Mouse (Mus musculus) hindbrain, embryonic 14.5 days (tissue): ENCODE data around the gene Gm29776. TPM values are rescaled to one million over a fixed set of nuclear protein-coding genes. Genes with fewer than 3 reads are reported as not detected.

Experiments used
- ATAC-seq: fragments of 200-750 bp; cut with Nextera tagmentation; 2 replicates; pipeline ENCODE4 v1.8.0; 2017; ENCODE audit warnings: moderate number of reproducible peaks, mild to moderate bottlenecking, moderate TSS enrichment, moderate library complexity; ENCODE audit not compliant: low FRiP score
- DNase-seq: peaks from one replicate; pipeline ENCODE4 v3.0.0-alpha.2; 2015; ENCODE audit warnings: low spot score
- H3K27ac ChIP-seq: fragments of 300-500 bp; sonication (generic); 2 replicates; pipeline ENCODE4 v1.5.1; 2014; ENCODE audit warnings: mild to moderate bottlenecking, moderate library complexity
- H3K27me3 ChIP-seq: fragments of 300-500 bp; sonication (generic); 2 replicates; pipeline ENCODE4 v1.6.1; 2014; ENCODE audit warnings: mild to moderate bottlenecking, low read length, mixed read lengths; ENCODE audit not compliant: control insufficient read depth, insufficient read depth
- H3K36me3 ChIP-seq: fragments of 300-500 bp; sonication (generic); replicated peaks from 2 replicates; pipeline ENCODE4 v1.6.1; 2014; ENCODE audit not compliant: control insufficient read depth, insufficient read depth
- H3K4me1 ChIP-seq: fragments of 300-500 bp; sonication (generic); replicated peaks from 2 replicates; pipeline ENCODE4 v1.6.1; 2014; ENCODE audit warnings: antibody characterized with exemption, low read length, mixed read lengths; ENCODE audit not compliant: control insufficient read depth, insufficient read depth
- H3K4me2 ChIP-seq: fragments of 300-500 bp; sonication (generic); replicated peaks from 2 replicates; pipeline ENCODE4 v1.6.1; 2014; ENCODE audit warnings: mild to moderate bottlenecking, moderate library complexity
- H3K4me3 ChIP-seq: fragments of 300-500 bp; sonication (generic); replicated peaks from 2 replicates; pipeline ENCODE4 v1.5.1; 2014; ENCODE audit warnings: mild to moderate bottlenecking, low read length
- H3K9ac ChIP-seq: fragments of 300-500 bp; sonication (generic); 2 replicates; pipeline ENCODE4 v1.6.1; 2014
- H3K9me3 ChIP-seq: fragments of 300-500 bp; sonication (generic); 2 replicates; pipeline ENCODE4 v1.6.1; 2016; ENCODE audit warnings: low read length; ENCODE audit not compliant: control insufficient read depth
- WGBS: fragments of 180-500 bp; shearing (Covaris S2); extraction: QIAGEN DNeasy Blood & Tissue Kit; methylation state at CpG from one replicate; pipeline ENCODE4 v1.1.7; 2014; 5-methylcytosine and 5-hydroxymethylcytosine counted together
- microRNA-seq: library from miRNA; unstranded; fragments of <30 nt; microRNA quantifications from one replicate; pipeline ENCODE4, GENCODE M21; 2016
- polyA plus RNA-seq: library from polyadenylated mRNA; unstranded; fragments of >200 nt; fragmentation: Nextera tagmentation; extraction: Ambion mirVana; gene quantifications from 2 replicates; pipeline ENCODE4 v1.2.1, GENCODE M21; 2014

The Gm29776 gene
- polyA plus RNA-seq, 1 experiment from 2014 or later: 0.21 TPM

GRCm38 (mm10) chr14:54647900-54648299, 50.7 kb downstream of the Gm29776 start:
- 82% methylated on average over 4 of the region's 4 CpGs for WGBS
- Histone ChIP-seq H3K9ac (no peak overlapping the region), H3K4me1 (peaks cover 19% of the 10 kb centered on the region), H3K4me2 (no peak overlapping the region), H3K27me3 (no peaks in the 10 kb centered on the region), H3K4me3 (no peak overlapping the region), H3K27ac (no peak overlapping the region), H3K9me3 (no peaks in the 10 kb centered on the region), H3K36me3 (peaks cover 84% of the 10 kb centered on the region)
- no peak for DNase-seq
- ATAC-seq: no peak

GRCm38 (mm10) chr14:54646898-54647636, 51.6 kb downstream of the Gm29776 start:
- DNase-seq (no peak), ATAC-seq (no peak)
- Histone ChIP-seq H3K4me1 (peaks cover 15% of the 10 kb centered on the region), H3K4me2 (no peak overlapping the region), H3K9ac (no peak overlapping the region), H3K9me3 (no peaks in the 10 kb centered on the region), H3K4me3 (no peak overlapping the region), H3K36me3 (peaks cover 92% of the 10 kb centered on the region), H3K27ac (no peak overlapping the region), H3K27me3 (no peaks in the 10 kb centered on the region)
- WGBS: 93% methylated on average over 8 of the region's 8 CpGs

GRCm38 (mm10) chr14:54646455-54646854, 52.2 kb downstream of the Gm29776 start:
- Histone ChIP-seq H3K4me2 (no peak overlapping the region), H3K4me3 (no peak overlapping the region), H3K4me1 (peaks cover 12% of the 10 kb centered on the region; the same call in 1 of the 2 replicates), H3K9me3 (no peaks in the 10 kb centered on the region), H3K9ac (no peak overlapping the region), H3K27me3 (no peaks in the 10 kb centered on the region), H3K27ac (no peak overlapping the region), H3K36me3 (peaks cover 90% of the 10 kb centered on the region)
- ATAC-seq (no peak), DNase-seq (no peak)
- WGBS: 94% methylated on average over 17 of the region's 17 CpGs

- no peaks in the 10 kb centered on the region for H3K9me3 ChIP-seq
- no peak for ATAC-seq
- H3K4me3 ChIP-seq: no peak overlapping the region
- H3K4me2 ChIP-seq: no peak overlapping the region
- H3K36me3 ChIP-seq: peaks cover 72% of the 10 kb centered on the region
- peaks cover 9% of the 10 kb centered on the region for H3K4me1 ChIP-seq
- H3K27ac ChIP-seq: no peak overlapping the region
- DNase-seq: no peak
- WGBS: 93% methylated on average over 9 of the region's 9 CpGs
- H3K27me3 ChIP-seq: no peaks in the 10 kb centered on the region
- H3K9ac ChIP-seq: no peak overlapping the region
Observed at GRCm38 (mm10) chr14:54644294-54644693, 54.3 kb downstream of the Gm29776 start.

GRCm38 (mm10) chr14:54643011-54643410, 55.6 kb downstream of the Gm29776 start:
- no peaks in the 10 kb centered on the region for H3K9me3 ChIP-seq
- no peak overlapping the region for H3K9ac ChIP-seq
- peaks cover 72% of the 10 kb centered on the region for H3K36me3 ChIP-seq
- H3K4me1 ChIP-seq: peaks cover 12% of the 10 kb centered on the region
- H3K27ac ChIP-seq: no peak overlapping the region
- no peak for DNase-seq
- no peak for ATAC-seq
- no peak overlapping the region for H3K4me3 ChIP-seq
- WGBS: 85% methylated on average over 2 of the region's 2 CpGs
- H3K4me2 ChIP-seq: no peak overlapping the region
- no peaks in the 10 kb centered on the region for H3K27me3 ChIP-seq

Small RNA genes lying within 50 kb of the gene (microRNA-seq; reads per million reads assigned to microRNA genes)
- gene Mir6948: 0.81 reads per million

Other genes starting within 250 kb of the Gm29776 start
- gene Lrp10, start 234.7 kb downstream of the Gm29776 start, polyA plus RNA-seq: 29.2 and 30.8 TPM in 2 replicates
- 32.5 and 41.1 TPM in 2 replicates for gene Rem2, start 222.7 kb downstream of the Gm29776 start, polyA plus RNA-seq
- gene Prmt5, start 181.3 kb downstream of the Gm29776 start, polyA plus RNA-seq: 90.0 and 99.7 TPM in 2 replicates
- 15.3 and 15.7 TPM in 2 replicates for gene Haus4, start 144.2 kb downstream of the Gm29776 start, polyA plus RNA-seq
- 3.2 and 5.0 TPM in 2 replicates for gene Ajuba, start 121.3 kb downstream of the Gm29776 start, polyA plus RNA-seq
- gene 4931414P19Rik, start 92.8 kb downstream of the Gm29776 start, polyA plus RNA-seq: 3.1 and 3.7 TPM in 2 replicates
- 422 and 425 TPM in 2 replicates for gene Psmb5, start 80.8 kb downstream of the Gm29776 start, polyA plus RNA-seq
- gene Psmb11, start 77.4 kb downstream of the Gm29776 start, polyA plus RNA-seq: 0.16 TPM in 1 of 2 replicates, not detected in the other
- gene Gm17606, start 57.9 kb downstream of the Gm29776 start, polyA plus RNA-seq: not detected in 2 replicates
- gene Cdh24, start 57.5 kb downstream of the Gm29776 start, polyA plus RNA-seq: 10.5 and 12.2 TPM in 2 replicates
- gene 1700123O20Rik, start 12.6 kb downstream of the Gm29776 start, polyA plus RNA-seq: 67.1 and 71.2 TPM in 2 replicates
- 98.2 and 99.1 TPM in 2 replicates for gene Acin1, start 11.9 kb downstream of the Gm29776 start, polyA plus RNA-seq
- not detected in 2 replicates for gene Cebpe, start 13.3 kb upstream of the Gm29776 start, polyA plus RNA-seq
- 9.8 and 10.7 TPM in 2 replicates for gene Slc7a8, start 83.1 kb upstream of the Gm29776 start, polyA plus RNA-seq
- gene Rnf212b, start 115.3 kb upstream of the Gm29776 start, polyA plus RNA-seq: not detected in 2 replicates
- gene Homez, start 172.1 kb upstream of the Gm29776 start, polyA plus RNA-seq: 10.7 and 10.8 TPM in 2 replicates
- gene Ppp1r3e, start 178.7 kb upstream of the Gm29776 start, polyA plus RNA-seq: 5.0 and 5.7 TPM in 2 replicates
- gene Bcl2l2, start 184.5 kb upstream of the Gm29776 start, polyA plus RNA-seq: 5.2 and 5.3 TPM in 2 replicates
- not detected in 2 replicates for gene Gm20521, start 184.6 kb upstream of the Gm29776 start, polyA plus RNA-seq
- gene Pabpn1, start 193.7 kb upstream of the Gm29776 start, polyA plus RNA-seq: 141 and 159 TPM in 2 replicates
- 136 and 142 TPM in 2 replicates for gene Slc22a17, start 214.3 kb upstream of the Gm29776 start, polyA plus RNA-seq
- gene Efs, start 227.3 kb upstream of the Gm29776 start, polyA plus RNA-seq: 15.4 and 15.6 TPM in 2 replicates
- gene Il25, start 233.9 kb upstream of the Gm29776 start, polyA plus RNA-seq: 0.72 and 0.74 TPM in 2 replicates
- 11.3 and 11.4 TPM in 2 replicates for gene Cmtm5, start 237.4 kb upstream of the Gm29776 start, polyA plus RNA-seq